Mouse (Mus musculus) C2C12 (cell line): ENCODE results near the gene Mon2.

Experiments
- CTCF ChIP-seq: IDR thresholded peaks from one replicate; pipeline ENCODE4 v1.5.1; 2011; ENCODE audit not compliant: control insufficient read depth, insufficient read depth, insufficient read length
- USF1 ChIP-seq: IDR thresholded peaks from one replicate; pipeline ENCODE4 v1.6.1; 2011; ENCODE audit warnings: low read depth, mild to moderate bottlenecking, control low read depth, moderate library complexity

GRCm38 (mm10) chr10:123116861-123117260 is 40.6 kb upstream of the Mon2 start:
- TF ChIP-seq USF1: no peak
- TF ChIP-seq CTCF: no peak
